Mouse (Mus musculus): ENCODE results near the gene Ppa2. TPM values are rescaled to one million over a fixed set of nuclear protein-coding genes. Genes with fewer than 3 reads are reported as not detected.

Ppa2 gene
- polyA plus RNA-seq, 1 experiment from 2014 or later = 112 TPM

- WGBS = 65% methylated on average over 7 of the region's 7 CpGs
- H3K27me3 ChIP-seq (replicated peaks) = no peaks in the 10 kb centered on the region
Observed at GRCm38 (mm10) chr3:133387283-133387682, 77.4 kb downstream of the Ppa2 start.

GRCm38 (mm10) chr3:133389803-133390387, 80.0 kb downstream of the Ppa2 start:
- Histone ChIP-seq H3K9ac (no peak overlapping the region), H3K4me1 (replicated peaks) (no peaks in the 10 kb centered on the region), H3K36me3 (no peaks in the 10 kb centered on the region), H3K27ac (ENCODE audit: poor library complexity, severe bottlenecking) (no peak overlapping the region), H3K4me2 (no peak overlapping the region), H3K9me3 (replicated peaks) (no peaks in the 10 kb centered on the region), H3K4me3 (no peak overlapping the region), H3K27me3 (replicated peaks) (no peaks in the 10 kb centered on the region)
- 84% methylated on average over 10 of the region's 10 CpGs for WGBS
- ATAC-seq (ENCODE audit: insufficient number of reproducible peaks, low FRiP score) = no peak

More at GRCm38 (mm10) chr3:133387283-133387682, 77.4 kb downstream of the Ppa2 start:
- no peak overlapping the region for H3K4me3 ChIP-seq
- no peak overlapping the region for H3K9ac ChIP-seq
- H3K27ac ChIP-seq (ENCODE audit: poor library complexity, severe bottlenecking) = no peak overlapping the region
- no peaks in the 10 kb centered on the region for H3K9me3 ChIP-seq (replicated peaks)
- no peaks in the 10 kb centered on the region for H3K36me3 ChIP-seq
- ATAC-seq (ENCODE audit: insufficient number of reproducible peaks, low FRiP score) = no peak
- peaks cover 4% of the 10 kb centered on the region; the same call in 1 of the 2 replicates for H3K4me1 ChIP-seq (replicated peaks)
- H3K4me2 ChIP-seq = no peak overlapping the region

GRCm38 (mm10) chr3:133394531-133394930, 84.6 kb downstream of the Ppa2 start:
- Histone ChIP-seq H3K4me2 (no peak overlapping the region), H3K4me1 (replicated peaks) (no peaks in the 10 kb centered on the region), H3K9ac (no peak overlapping the region), H3K9me3 (replicated peaks) (no peaks in the 10 kb centered on the region), H3K4me3 (no peak overlapping the region), H3K27me3 (replicated peaks) (no peaks in the 10 kb centered on the region), H3K36me3 (no peaks in the 10 kb centered on the region), H3K27ac (ENCODE audit: poor library complexity, severe bottlenecking) (no peak overlapping the region)
- 75% methylated on average over 2 of the region's 2 CpGs for WGBS
- no peak for ATAC-seq (ENCODE audit: insufficient number of reproducible peaks, low FRiP score)

GRCm38 (mm10) chr3:133403849-133404248, 93.9 kb downstream of the Ppa2 start:
- no peak overlapping the region for H3K9ac ChIP-seq
- H3K36me3 ChIP-seq = no peaks in the 10 kb centered on the region
- no peak overlapping the region for H3K4me3 ChIP-seq
- WGBS = 80% methylated on average over 4 of the region's 4 CpGs
- H3K27ac ChIP-seq (ENCODE audit: poor library complexity, severe bottlenecking) = no peak overlapping the region
- H3K4me2 ChIP-seq = no peak overlapping the region
- no peaks in the 10 kb centered on the region for H3K4me1 ChIP-seq (replicated peaks)
- H3K27me3 ChIP-seq (replicated peaks) = no peaks in the 10 kb centered on the region
- H3K9me3 ChIP-seq (replicated peaks) = no peaks in the 10 kb centered on the region
- no peak for ATAC-seq (ENCODE audit: insufficient number of reproducible peaks, low FRiP score)

- no peak overlapping the region for H3K9ac ChIP-seq
- no peaks in the 10 kb centered on the region for H3K36me3 ChIP-seq
- H3K27ac ChIP-seq (ENCODE audit: poor library complexity, severe bottlenecking) = no peak overlapping the region
- H3K9me3 ChIP-seq (replicated peaks) = no peaks in the 10 kb centered on the region
- 85% methylated on average over 3 of the region's 3 CpGs for WGBS
- H3K4me2 ChIP-seq = no peak overlapping the region
- H3K27me3 ChIP-seq (replicated peaks) = no peaks in the 10 kb centered on the region
- no peak overlapping the region for H3K4me3 ChIP-seq
- no peaks in the 10 kb centered on the region for H3K4me1 ChIP-seq (replicated peaks)
- ATAC-seq (ENCODE audit: insufficient number of reproducible peaks, low FRiP score) = no peak
Observed at GRCm38 (mm10) chr3:133405636-133406035, 95.7 kb downstream of the Ppa2 start.

- no peaks in the 10 kb centered on the region for H3K4me1 ChIP-seq (replicated peaks)
- H3K27ac ChIP-seq (ENCODE audit: poor library complexity, severe bottlenecking) = no peak overlapping the region
- H3K4me2 ChIP-seq = no peak overlapping the region
- no peak overlapping the region for H3K9ac ChIP-seq
- 83% methylated on average over 5 of the region's 5 CpGs for WGBS
- no peaks in the 10 kb centered on the region for H3K9me3 ChIP-seq (replicated peaks)
- ATAC-seq (ENCODE audit: insufficient number of reproducible peaks, low FRiP score) = no peak
- no peak overlapping the region for H3K4me3 ChIP-seq
- no peaks in the 10 kb centered on the region for H3K27me3 ChIP-seq (replicated peaks)
- no peaks in the 10 kb centered on the region for H3K36me3 ChIP-seq
Observed at GRCm38 (mm10) chr3:133406248-133406647, 96.3 kb downstream of the Ppa2 start.

- H3K4me3 ChIP-seq = no peak overlapping the region
- no peak overlapping the region for H3K4me2 ChIP-seq
- 72% methylated on average over 4 of the region's 4 CpGs for WGBS
- no peaks in the 10 kb centered on the region for H3K9me3 ChIP-seq (replicated peaks)
- H3K9ac ChIP-seq = no peak overlapping the region
- no peak overlapping the region for H3K27ac ChIP-seq (ENCODE audit: poor library complexity, severe bottlenecking)
- no peaks in the 10 kb centered on the region for H3K4me1 ChIP-seq (replicated peaks)
- no peaks in the 10 kb centered on the region for H3K36me3 ChIP-seq
- ATAC-seq (ENCODE audit: insufficient number of reproducible peaks, low FRiP score) = no peak
- no peaks in the 10 kb centered on the region for H3K27me3 ChIP-seq (replicated peaks)
Observed at GRCm38 (mm10) chr3:133411123-133411675, 101.3 kb downstream of the Ppa2 start.

GRCm38 (mm10) chr3:133411768-133412167, 101.9 kb downstream of the Ppa2 start:
- WGBS = 85% methylated on average over 8 of the region's 8 CpGs
- H3K27me3 ChIP-seq (replicated peaks) = no peaks in the 10 kb centered on the region
- H3K4me3 ChIP-seq = no peak overlapping the region
- H3K4me2 ChIP-seq = no peak overlapping the region
- H3K9ac ChIP-seq = no peak overlapping the region
- no peaks in the 10 kb centered on the region for H3K4me1 ChIP-seq (replicated peaks)
- no peak overlapping the region for H3K27ac ChIP-seq (ENCODE audit: poor library complexity, severe bottlenecking)
- H3K9me3 ChIP-seq (replicated peaks) = no peaks in the 10 kb centered on the region
- no peak for ATAC-seq (ENCODE audit: insufficient number of reproducible peaks, low FRiP score)
- H3K36me3 ChIP-seq = no peaks in the 10 kb centered on the region

- no peaks in the 10 kb centered on the region for H3K9me3 ChIP-seq (replicated peaks)
- H3K9ac ChIP-seq = no peak overlapping the region
- no peak overlapping the region for H3K4me3 ChIP-seq
- no peaks in the 10 kb centered on the region for H3K36me3 ChIP-seq
- H3K27ac ChIP-seq (ENCODE audit: poor library complexity, severe bottlenecking) = no peak overlapping the region
- H3K4me2 ChIP-seq = no peak overlapping the region
- no peaks in the 10 kb centered on the region for H3K27me3 ChIP-seq (replicated peaks)
- WGBS = 83% methylated on average over 4 of the region's 4 CpGs
- H3K4me1 ChIP-seq (replicated peaks) = no peaks in the 10 kb centered on the region
- no peak for ATAC-seq (ENCODE audit: insufficient number of reproducible peaks, low FRiP score)
Observed at GRCm38 (mm10) chr3:133414747-133415146, 104.8 kb downstream of the Ppa2 start.

- Histone ChIP-seq H3K4me3 (no peak overlapping the region), H3K27me3 (replicated peaks) (no peaks in the 10 kb centered on the region), H3K27ac (ENCODE audit: poor library complexity, severe bottlenecking) (no peak overlapping the region), H3K36me3 (no peaks in the 10 kb centered on the region), H3K9ac (no peak overlapping the region), H3K4me2 (no peak overlapping the region), H3K4me1 (replicated peaks) (no peaks in the 10 kb centered on the region), H3K9me3 (replicated peaks) (no peaks in the 10 kb centered on the region)
- ATAC-seq (ENCODE audit: insufficient number of reproducible peaks, low FRiP score) = no peak
Observed at GRCm38 (mm10) chr3:133423073-133423472, 113.2 kb downstream of the Ppa2 start.

Measured in heart, embryonic 12.5 days (tissue).